Mouse (Mus musculus): Measurements from ENCODE around the gene Trim27. TPM values are rescaled to one million over a fixed set of nuclear protein-coding genes. Genes with fewer than 3 reads are reported as not detected.

Trim27 gene
- polyA plus RNA-seq, 1 experiment: 128 TPM

GRCm38 (mm10) chr13:21176733-21177132, 2.5 kb upstream of the Trim27 start:
- no peak overlapping the region for H3K27ac ChIP-seq (ENCODE audit: insufficient read depth, low read length)

DNA sequence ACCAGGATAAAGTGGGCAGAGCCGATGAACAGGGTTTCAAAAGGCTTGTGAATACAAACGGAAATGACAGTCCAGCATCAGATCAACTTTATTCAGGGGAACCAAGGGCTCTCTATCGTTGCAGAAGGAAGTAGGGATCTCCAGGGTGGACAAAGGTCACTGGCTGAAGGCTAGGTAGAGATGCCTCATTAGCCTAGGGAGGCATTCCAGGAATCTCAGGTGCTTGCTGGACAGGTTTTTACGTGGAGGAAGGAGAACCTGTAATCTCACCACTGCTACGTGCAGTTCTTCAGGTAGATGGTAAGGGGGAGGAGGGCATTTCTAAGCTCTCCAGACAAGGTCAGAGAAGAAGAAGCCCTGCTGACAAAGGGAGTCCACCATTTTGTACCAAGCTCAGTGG, 1.6 kb upstream of the Trim27 start:
- no peak overlapping the region for H3K27ac ChIP-seq (ENCODE audit: insufficient read depth, low read length)
- H3K9me3 ChIP-seq (replicated peaks; ENCODE audit: control insufficient read depth, insufficient read depth, low read length, poor library complexity, severe bottlenecking): no peaks in the 10 kb centered on the region
- H3K4me3 ChIP-seq (ENCODE audit: low read depth, low read length): no peak overlapping the region
- TF ChIP-seq POLR2A (IDR thresholded peaks at IDR 0.05; ENCODE audit: insufficient read depth, low read length): no peak
- TF ChIP-seq CTCF (IDR thresholded peaks at IDR 0.05; ENCODE audit: low read depth, low read length): no peak
- peak; percentile 46; the same call in 1 of the 2 replicates for TF ChIP-seq EP300 (IDR thresholded peaks at IDR 0.05; ENCODE audit: insufficient read depth, low read depth, low read length)
- no peaks in the 10 kb centered on the region for H3K27me3 ChIP-seq (ENCODE audit: control insufficient read depth, insufficient read depth, low read length, poor library complexity, severe bottlenecking)
- no peak overlapping the region for H3K9ac ChIP-seq (ENCODE audit: low read depth, poor library complexity, severe bottlenecking)
- no peaks in the 10 kb centered on the region for H3K4me1 ChIP-seq (ENCODE audit: control insufficient read depth, insufficient read depth, low read length)
- peaks cover 13% of the 10 kb centered on the region for H3K36me3 ChIP-seq (ENCODE audit: control insufficient read depth, insufficient read depth, low read length, poor library complexity, severe bottlenecking)

More at GRCm38 (mm10) chr13:21176733-21177132, 2.5 kb upstream of the Trim27 start:
- Histone ChIP-seq H3K27me3 (ENCODE audit: control insufficient read depth, insufficient read depth, low read length, poor library complexity, severe bottlenecking) (no peaks in the 10 kb centered on the region), H3K9me3 (replicated peaks; ENCODE audit: control insufficient read depth, insufficient read depth, low read length, poor library complexity, severe bottlenecking) (no peaks in the 10 kb centered on the region), H3K9ac (ENCODE audit: low read depth, poor library complexity, severe bottlenecking) (no peak overlapping the region), H3K4me1 (ENCODE audit: control insufficient read depth, insufficient read depth, low read length) (no peaks in the 10 kb centered on the region), H3K4me3 (ENCODE audit: low read depth, low read length) (no peak overlapping the region), H3K36me3 (ENCODE audit: control insufficient read depth, insufficient read depth, low read length, poor library complexity, severe bottlenecking) (peaks cover 5% of the 10 kb centered on the region)
- no peak for TF ChIP-seq EP300 (IDR thresholded peaks at IDR 0.05; ENCODE audit: insufficient read depth, low read depth, low read length)
- no peak for TF ChIP-seq CTCF (IDR thresholded peaks at IDR 0.05; ENCODE audit: low read depth, low read length)
- TF ChIP-seq POLR2A (IDR thresholded peaks at IDR 0.05; ENCODE audit: insufficient read depth, low read length): no peak

GRCm38 (mm10) chr13:21178364-21178763, 881 bp upstream of the Trim27 start:
- H3K9ac ChIP-seq (ENCODE audit: low read depth, poor library complexity, severe bottlenecking): peak overlapping the region; percentile 76
- no peak for TF ChIP-seq POLR2A (IDR thresholded peaks at IDR 0.05; ENCODE audit: insufficient read depth, low read length)
- no peak for TF ChIP-seq CTCF (IDR thresholded peaks at IDR 0.05; ENCODE audit: low read depth, low read length)
- TF ChIP-seq EP300 (IDR thresholded peaks at IDR 0.05; ENCODE audit: insufficient read depth, low read depth, low read length): no peak
- H3K4me1 ChIP-seq (ENCODE audit: control insufficient read depth, insufficient read depth, low read length): no peaks in the 10 kb centered on the region

DNA sequence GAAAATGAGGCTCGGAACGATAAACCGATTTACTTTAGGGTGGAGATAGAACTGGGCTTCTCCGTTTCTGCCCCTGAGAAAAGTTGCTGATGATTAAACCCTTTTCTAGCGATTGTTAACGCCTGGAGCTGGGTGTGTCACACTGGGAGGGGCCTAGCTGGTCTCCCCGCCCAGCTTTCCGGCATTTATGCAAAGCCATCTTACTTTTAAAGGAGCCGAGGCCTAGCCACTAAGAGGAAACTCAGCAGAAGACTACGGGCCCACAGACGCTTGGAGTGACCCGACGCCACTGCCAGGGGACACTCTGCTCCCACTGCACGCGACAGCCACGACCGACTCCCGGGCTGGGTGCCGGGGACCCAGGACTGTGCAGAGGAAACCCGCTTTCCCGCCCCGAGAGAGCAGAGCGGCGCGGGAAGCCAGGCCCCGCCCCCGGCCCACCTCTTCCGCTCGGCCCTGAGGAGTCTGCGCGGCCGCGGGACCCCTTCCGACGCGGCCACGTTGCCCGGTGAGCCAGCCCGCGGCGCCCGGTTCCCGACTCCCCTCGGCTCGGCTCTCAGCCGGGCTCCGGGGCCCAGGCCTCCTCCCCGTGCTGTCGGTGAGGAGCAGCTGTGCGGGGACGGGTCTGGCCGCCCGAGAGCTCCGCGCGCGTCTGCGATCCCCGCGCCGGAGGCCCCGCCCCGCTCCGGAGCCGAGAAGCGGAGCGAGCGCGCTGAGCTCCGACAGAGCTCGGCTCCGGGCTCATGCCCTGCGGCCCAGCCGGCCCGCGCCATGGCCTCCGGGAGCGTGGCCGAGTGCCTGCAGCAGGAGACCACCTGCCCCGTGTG, 692 bp downstream of the Trim27 start:
- no peaks in the 10 kb centered on the region for H3K9me3 ChIP-seq (replicated peaks; ENCODE audit: control insufficient read depth, insufficient read depth, low read length, poor library complexity, severe bottlenecking)
- peak overlapping the region; percentile 100 for H3K4me3 ChIP-seq (ENCODE audit: low read depth, low read length)
- TF ChIP-seq POLR2A (IDR thresholded peaks at IDR 0.05; ENCODE audit: insufficient read depth, low read length) (no peak), CTCF (IDR thresholded peaks at IDR 0.05; ENCODE audit: low read depth, low read length) (no peak), EP300 (IDR thresholded peaks at IDR 0.05; ENCODE audit: insufficient read depth, low read depth, low read length) (no peak)
- H3K9ac ChIP-seq (ENCODE audit: low read depth, poor library complexity, severe bottlenecking): peak overlapping the region; percentile 76
- H3K27ac ChIP-seq (ENCODE audit: insufficient read depth, low read length): peak overlapping the region; percentile 84
- H3K4me1 ChIP-seq (ENCODE audit: control insufficient read depth, insufficient read depth, low read length): no peaks in the 10 kb centered on the region
- no peaks in the 10 kb centered on the region for H3K27me3 ChIP-seq (ENCODE audit: control insufficient read depth, insufficient read depth, low read length, poor library complexity, severe bottlenecking)
- H3K36me3 ChIP-seq (ENCODE audit: control insufficient read depth, insufficient read depth, low read length, poor library complexity, severe bottlenecking): peaks cover 33% of the 10 kb centered on the region

More at GRCm38 (mm10) chr13:21178364-21178763, 881 bp upstream of the Trim27 start:
- Histone ChIP-seq H3K27ac (ENCODE audit: insufficient read depth, low read length) (peak overlapping the region; percentile 52; the same call in 1 of the 2 replicates), H3K9me3 (replicated peaks; ENCODE audit: control insufficient read depth, insufficient read depth, low read length, poor library complexity, severe bottlenecking) (no peaks in the 10 kb centered on the region), H3K36me3 (ENCODE audit: control insufficient read depth, insufficient read depth, low read length, poor library complexity, severe bottlenecking) (peaks cover 20% of the 10 kb centered on the region), H3K27me3 (ENCODE audit: control insufficient read depth, insufficient read depth, low read length, poor library complexity, severe bottlenecking) (no peaks in the 10 kb centered on the region), H3K4me3 (ENCODE audit: low read depth, low read length) (peak overlapping the region; percentile 10; the same call in 1 of the 2 replicates)

DNA sequence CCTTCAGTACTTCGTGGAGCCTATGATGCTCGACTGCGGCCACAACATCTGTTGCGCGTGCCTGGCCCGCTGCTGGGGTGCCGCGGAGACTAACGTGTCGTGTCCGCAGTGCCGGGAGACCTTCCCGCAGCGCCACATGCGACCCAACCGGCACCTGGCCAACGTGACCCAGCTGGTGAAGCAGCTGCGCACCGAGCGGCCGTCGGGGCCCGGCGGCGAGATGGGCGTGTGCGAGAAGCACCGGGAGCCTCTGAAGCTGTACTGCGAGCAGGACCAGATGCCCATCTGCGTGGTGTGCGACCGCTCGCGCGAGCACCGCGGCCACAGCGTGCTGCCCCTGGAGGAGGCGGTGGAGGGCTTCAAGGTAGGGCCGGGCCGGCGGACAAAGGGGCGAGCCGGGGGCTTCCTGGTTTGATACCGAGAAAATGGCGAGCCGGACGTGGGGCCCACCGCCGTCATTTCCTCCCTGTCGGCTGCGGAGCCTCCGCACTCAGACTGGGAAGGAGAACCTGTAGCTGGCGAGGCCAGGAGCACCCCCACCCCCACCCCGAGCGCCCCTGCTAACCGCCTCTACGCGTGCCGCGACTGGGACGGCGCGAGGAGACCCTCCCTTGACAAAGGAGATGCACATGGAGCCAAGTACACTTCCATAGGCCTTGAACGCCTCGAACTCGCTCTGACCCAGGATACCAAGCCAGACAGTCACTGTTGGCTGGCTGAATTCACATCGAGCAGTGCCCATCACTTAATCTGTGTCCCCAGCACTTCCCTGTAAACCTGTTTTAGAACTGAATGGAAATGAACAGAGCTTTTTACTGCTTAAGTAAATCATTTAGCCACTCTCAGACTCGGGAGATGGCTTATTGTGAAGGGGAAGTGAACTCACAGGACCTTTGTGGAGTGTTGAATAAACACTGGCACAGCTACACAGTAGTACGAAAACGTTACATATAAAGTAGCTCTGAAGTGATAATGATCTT, 1.6 kb downstream of the Trim27 start:
- peak overlapping the region; percentile 76 for H3K9ac ChIP-seq (ENCODE audit: low read depth, poor library complexity, severe bottlenecking)
- no peak for TF ChIP-seq POLR2A (IDR thresholded peaks at IDR 0.05; ENCODE audit: insufficient read depth, low read length)
- no peak for TF ChIP-seq CTCF (IDR thresholded peaks at IDR 0.05; ENCODE audit: low read depth, low read length)
- no peak for TF ChIP-seq EP300 (IDR thresholded peaks at IDR 0.05; ENCODE audit: insufficient read depth, low read depth, low read length)
- H3K9me3 ChIP-seq (replicated peaks; ENCODE audit: control insufficient read depth, insufficient read depth, low read length, poor library complexity, severe bottlenecking): no peaks in the 10 kb centered on the region
- H3K27me3 ChIP-seq (ENCODE audit: control insufficient read depth, insufficient read depth, low read length, poor library complexity, severe bottlenecking): no peaks in the 10 kb centered on the region
- H3K27ac ChIP-seq (ENCODE audit: insufficient read depth, low read length): peak overlapping the region; percentile 5
- peaks cover 42% of the 10 kb centered on the region for H3K36me3 ChIP-seq (ENCODE audit: control insufficient read depth, insufficient read depth, low read length, poor library complexity, severe bottlenecking)
- peak overlapping the region; percentile 100 for H3K4me3 ChIP-seq (ENCODE audit: low read depth, low read length)
- no peaks in the 10 kb centered on the region for H3K4me1 ChIP-seq (ENCODE audit: control insufficient read depth, insufficient read depth, low read length)
